Mouse (Mus musculus) ES-Bruce4 (cell line): ENCODE data around the gene Tlr13.

Source experiments
- CTCF ChIP-seq: IDR thresholded peaks from one replicate; pipeline ENCODE4 v1.8.1; 2011; ENCODE audit warnings: low read depth, low read length
- POLR2A ChIP-seq: IDR thresholded peaks from one replicate; pipeline ENCODE4 v1.8.1; 2011; ENCODE audit warnings: low read length; ENCODE audit not compliant: insufficient read depth

DNA sequence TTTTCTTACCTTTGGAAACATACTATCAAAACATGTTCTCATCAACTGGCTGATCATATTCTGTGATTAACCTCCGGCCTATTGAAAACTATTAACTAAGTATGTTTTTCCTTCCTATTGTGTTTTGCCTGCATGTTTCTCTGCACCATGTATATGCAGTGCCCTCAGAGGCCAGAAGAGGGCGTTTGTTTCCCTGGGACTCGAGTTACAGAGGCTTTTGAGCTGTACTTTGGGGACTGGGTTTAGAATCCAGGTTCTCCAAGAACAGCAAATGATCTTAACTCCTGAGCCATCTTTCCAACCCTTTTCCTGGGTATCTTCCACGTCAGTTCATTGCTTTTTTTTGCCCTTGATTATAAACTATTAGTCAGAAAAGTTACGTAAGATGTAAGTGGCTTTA lies 54.3 kb downstream of the Tlr13 start:
- no peak for TF ChIP-seq POLR2A
- no peak for TF ChIP-seq CTCF
